Mouse (Mus musculus): ENCODE measurements around the gene Hid1.

DNA sequence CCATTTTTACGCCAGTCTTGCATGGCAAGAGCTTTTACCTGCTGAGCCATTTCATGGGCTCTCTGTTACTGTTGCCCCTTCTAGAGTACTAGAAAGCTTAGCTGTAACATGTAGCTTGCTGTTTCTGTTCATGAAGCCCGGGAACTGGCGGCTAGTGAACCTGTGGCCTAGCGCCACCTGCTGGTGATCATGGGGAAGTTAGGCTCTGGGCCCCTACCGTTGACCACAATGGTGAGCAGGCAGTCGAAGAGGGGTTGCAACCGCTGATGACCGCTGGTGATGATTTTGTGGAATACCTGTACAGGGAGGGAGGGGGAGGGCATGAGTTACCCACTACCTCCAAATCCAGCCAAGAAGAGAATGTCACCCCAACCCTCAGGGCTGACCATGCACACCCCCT lies 13.4 kb downstream of the Hid1 start:
- TF ChIP-seq POLR2A (IDR thresholded peaks at IDR 0.05; ENCODE audit: borderline replicate concordance, extremely low read depth, low read depth, low read length) (no peak), CTCF (IDR thresholded peaks at IDR 0.05; ENCODE audit: insufficient read depth, low read length) (peak; percentile 90)

Data from lung, adult 2 months (tissue).